Mouse (Mus musculus): ENCODE data around the gene Mettl21a. TPM values are rescaled to one million over a fixed set of nuclear protein-coding genes. Genes with fewer than 3 reads are reported as not detected.
"Not testable (repeated sequence)": the region's sequence is repeated elsewhere in the genome, so short reads cannot be mapped to it uniquely, and the experiment has no call there.

The Mettl21a gene
- total RNA-seq, 2 experiments from 2014 or later: 8.9 to 9.8 TPM

GRCm38 (mm10) chr1:64614801-64615345, 2.2 kb downstream of the Mettl21a start:
- ATAC-seq (replicated peaks; ENCODE audit: poor library complexity): no peak

- no peak for ATAC-seq (replicated peaks; ENCODE audit: poor library complexity)
Observed at GRCm38 (mm10) chr1:64614311-64614710, 2.7 kb downstream of the Mettl21a start.

GRCm38 (mm10) chr1:64609976-64610375, 7.1 kb downstream of the Mettl21a start:
- ATAC-seq (replicated peaks; ENCODE audit: poor library complexity): no peak

- peak; percentile 90 for ATAC-seq (replicated peaks; ENCODE audit: poor library complexity)
Observed at GRCm38 (mm10) chr1:64609145-64609544, 7.9 kb downstream of the Mettl21a start.

GRCm38 (mm10) chr1:64603381-64603780, 13.7 kb downstream of the Mettl21a start:
- peak; percentile 62 for ATAC-seq (replicated peaks; ENCODE audit: poor library complexity)

- no peak for ATAC-seq (replicated peaks; ENCODE audit: poor library complexity)
Observed at GRCm38 (mm10) chr1:64601242-64601842, 15.7 kb downstream of the Mettl21a start.

- no peak for ATAC-seq (replicated peaks; ENCODE audit: poor library complexity)
Observed at GRCm38 (mm10) chr1:64600413-64601077, 16.5 kb downstream of the Mettl21a start.

GRCm38 (mm10) chr1:64598926-64599325, 18.1 kb downstream of the Mettl21a start:
- no peak for ATAC-seq (replicated peaks; ENCODE audit: poor library complexity)

- no peak for ATAC-seq (replicated peaks; ENCODE audit: poor library complexity)
Observed at GRCm38 (mm10) chr1:64578801-64579200, 38.2 kb downstream of the Mettl21a start.

GRCm38 (mm10) chr1:64577911-64578310, 39.1 kb downstream of the Mettl21a start:
- ATAC-seq (replicated peaks; ENCODE audit: poor library complexity): not testable (repeated sequence)

GRCm38 (mm10) chr1:64576732-64577131, 40.3 kb downstream of the Mettl21a start:
- ATAC-seq (replicated peaks; ENCODE audit: poor library complexity): no peak

- no peak for ATAC-seq (replicated peaks; ENCODE audit: poor library complexity)
Observed at GRCm38 (mm10) chr1:64576022-64576421, 41.0 kb downstream of the Mettl21a start.

- ATAC-seq (replicated peaks; ENCODE audit: poor library complexity): no peak
Observed at GRCm38 (mm10) chr1:64568206-64568605, 48.8 kb downstream of the Mettl21a start.

GRCm38 (mm10) chr1:64560105-64560504, 56.9 kb downstream of the Mettl21a start:
- no peak for ATAC-seq (replicated peaks; ENCODE audit: poor library complexity)

Other genes with a start within 250 kb of the Mettl21a start
- gene Creb1, start 84.6 kb downstream of the Mettl21a start, total RNA-seq (2015): 67.4 and 77.9 TPM in 2 replicates
- 65.6 and 69.7 TPM in 2 replicates for gene Creb1, start 84.6 kb downstream of the Mettl21a start, total RNA-seq (2017)
- 8.4 and 9.8 TPM in 2 replicates for gene Ccnyl1, start 73.2 kb upstream of the Mettl21a start, total RNA-seq (2015)
- gene Ccnyl1, start 73.2 kb upstream of the Mettl21a start, total RNA-seq (2017): 4.7 and 7.8 TPM in 2 replicates
- 0.89 and 1.6 TPM in 2 replicates for gene Fzd5, start 120.5 kb upstream of the Mettl21a start, total RNA-seq (2015)
- 1.0 and 1.7 TPM in 2 replicates for gene Fzd5, start 120.5 kb upstream of the Mettl21a start, total RNA-seq (2017)